Mouse (Mus musculus): ENCODE data around the gene Dnah8. TPM values are rescaled to one million over a fixed set of nuclear protein-coding genes. Genes with fewer than 3 reads are reported as not detected.
"Not testable (repeated sequence)": the region's sequence is repeated elsewhere in the genome, so short reads cannot be mapped to it uniquely, and the experiment has no call there.

Gene Dnah8
- polyA plus RNA-seq, 1 experiment from 2014 or later: 2.4 TPM

- H3K9ac ChIP-seq (ENCODE audit: low read length): no peak overlapping the region
- H3K27me3 ChIP-seq (ENCODE audit: control insufficient read depth, insufficient read depth, low read length): no peaks in the 10 kb centered on the region
- no peak overlapping the region for H3K4me3 ChIP-seq (ENCODE audit: control insufficient read depth in 1 of 2, insufficient read depth in 1 of 2, low read depth in 1 of 2, low read length in 2 of 2)
- 81% methylated on average over 3 of the region's 3 CpGs for WGBS
- no peak for ATAC-seq (ENCODE audit: insufficient number of reproducible peaks, insufficient read depth, low FRiP score, low read depth)
- no peak overlapping the region for H3K27ac ChIP-seq (replicated peaks in 1 of 2; ENCODE audit: control insufficient read depth in 1 of 2, insufficient read depth in 1 of 2, low read depth in 2 of 2, low read length in 2 of 2)
- H3K36me3 ChIP-seq (ENCODE audit: control insufficient read depth, insufficient read depth, low read length): no peaks in the 10 kb centered on the region
- no peaks in the 10 kb centered on the region for H3K9me3 ChIP-seq (ENCODE audit: control insufficient read depth, low read length)
- H3K4me1 ChIP-seq (ENCODE audit: control insufficient read depth in 2 of 2, insufficient read depth in 2 of 2, low read length in 2 of 2): no peaks in the 10 kb centered on the region
- H3K4me2 ChIP-seq (ENCODE audit: low read length): no peak overlapping the region
Observed at GRCm38 (mm10) chr17:30618136-30618891, 5.8 kb upstream of the Dnah8 start.

GRCm38 (mm10) chr17:30619153-30619552, 5.0 kb upstream of the Dnah8 start:
- WGBS: 42% methylated on average over 2 of the region's 2 CpGs
- Histone ChIP-seq H3K27me3 (ENCODE audit: control insufficient read depth, insufficient read depth, low read length) (no peaks in the 10 kb centered on the region), H3K36me3 (ENCODE audit: control insufficient read depth, insufficient read depth, low read length) (no peaks in the 10 kb centered on the region), H3K27ac (replicated peaks in 1 of 2; ENCODE audit: control insufficient read depth in 1 of 2, insufficient read depth in 1 of 2, low read depth in 2 of 2, low read length in 2 of 2) (no peak overlapping the region), H3K4me2 (ENCODE audit: low read length) (no peak overlapping the region), H3K9ac (ENCODE audit: low read length) (no peak overlapping the region), H3K4me1 (ENCODE audit: control insufficient read depth in 2 of 2, insufficient read depth in 2 of 2, low read length in 2 of 2) (no peaks in the 10 kb centered on the region), H3K4me3 (ENCODE audit: control insufficient read depth in 1 of 2, insufficient read depth in 1 of 2, low read depth in 1 of 2, low read length in 2 of 2) (no peak overlapping the region), H3K9me3 (ENCODE audit: control insufficient read depth, low read length) (no peaks in the 10 kb centered on the region)
- no peak for ATAC-seq (ENCODE audit: insufficient number of reproducible peaks, insufficient read depth, low FRiP score, low read depth)

DNA sequence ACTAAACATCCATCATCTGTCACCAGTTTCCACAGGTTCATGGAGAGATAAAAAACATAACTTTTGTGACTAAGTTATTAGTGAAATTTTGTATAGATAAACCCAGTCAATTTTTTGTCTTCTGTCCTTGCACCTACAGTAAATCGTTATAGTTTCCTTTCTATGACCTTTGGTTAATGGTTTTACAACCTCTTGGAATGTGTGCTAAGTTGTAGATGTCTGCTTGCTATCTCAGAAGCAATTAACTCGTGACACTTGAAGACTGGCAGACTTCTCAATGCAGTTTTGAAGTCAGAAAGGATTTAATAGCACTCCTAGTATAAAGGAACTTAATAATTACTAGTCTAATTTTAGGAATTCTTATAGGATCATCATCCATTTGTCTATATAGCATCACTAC, 3.6 kb upstream of the Dnah8 start:
- no peak for ATAC-seq (ENCODE audit: insufficient number of reproducible peaks, insufficient read depth, low FRiP score, low read depth)
- H3K4me1 ChIP-seq (ENCODE audit: control insufficient read depth in 2 of 2, insufficient read depth in 2 of 2, low read length in 2 of 2): no peaks in the 10 kb centered on the region
- H3K4me2 ChIP-seq (ENCODE audit: low read length): no peak overlapping the region
- no peaks in the 10 kb centered on the region for H3K9me3 ChIP-seq (ENCODE audit: control insufficient read depth, low read length)
- H3K9ac ChIP-seq (ENCODE audit: low read length): no peak overlapping the region
- no peak overlapping the region for H3K27ac ChIP-seq (replicated peaks in 1 of 2; ENCODE audit: control insufficient read depth in 1 of 2, insufficient read depth in 1 of 2, low read depth in 2 of 2, low read length in 2 of 2)
- H3K4me3 ChIP-seq (ENCODE audit: control insufficient read depth in 1 of 2, insufficient read depth in 1 of 2, low read depth in 1 of 2, low read length in 2 of 2): no peak overlapping the region
- no peaks in the 10 kb centered on the region for H3K27me3 ChIP-seq (ENCODE audit: control insufficient read depth, insufficient read depth, low read length)
- 53% methylated on average over 2 of the region's 2 CpGs for WGBS
- H3K36me3 ChIP-seq (ENCODE audit: control insufficient read depth, insufficient read depth, low read length): no peaks in the 10 kb centered on the region

DNA sequence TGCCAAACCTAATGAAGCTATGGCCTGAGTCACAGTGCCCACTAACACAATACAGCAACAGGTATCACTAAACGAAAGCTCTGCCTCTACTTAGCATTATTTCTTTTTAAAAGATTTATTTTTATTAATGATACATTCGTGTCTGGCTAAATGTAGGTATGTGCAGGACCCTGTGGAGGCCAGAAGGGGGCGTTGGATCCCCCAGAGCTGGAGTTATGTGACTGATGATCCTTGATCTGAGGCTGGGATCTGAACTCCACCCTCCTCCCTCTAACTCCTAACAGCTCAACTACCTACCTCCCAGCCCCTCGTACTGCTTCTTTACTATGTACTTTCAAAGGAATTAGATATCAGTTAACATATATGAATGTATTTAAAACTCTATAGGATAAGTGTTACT, 2.7 kb upstream of the Dnah8 start:
- no peak for ATAC-seq (ENCODE audit: insufficient number of reproducible peaks, insufficient read depth, low FRiP score, low read depth)
- Histone ChIP-seq H3K9me3 (ENCODE audit: control insufficient read depth, low read length) (no peaks in the 10 kb centered on the region), H3K4me1 (ENCODE audit: control insufficient read depth in 2 of 2, insufficient read depth in 2 of 2, low read length in 2 of 2) (no peaks in the 10 kb centered on the region), H3K4me3 (ENCODE audit: control insufficient read depth in 1 of 2, insufficient read depth in 1 of 2, low read depth in 1 of 2, low read length in 2 of 2) (no peak overlapping the region), H3K36me3 (ENCODE audit: control insufficient read depth, insufficient read depth, low read length) (no peaks in the 10 kb centered on the region), H3K27ac (replicated peaks in 1 of 2; ENCODE audit: control insufficient read depth in 1 of 2, insufficient read depth in 1 of 2, low read depth in 2 of 2, low read length in 2 of 2) (no peak overlapping the region), H3K9ac (ENCODE audit: low read length) (no peak overlapping the region), H3K4me2 (ENCODE audit: low read length) (no peak overlapping the region), H3K27me3 (ENCODE audit: control insufficient read depth, insufficient read depth, low read length) (no peaks in the 10 kb centered on the region)
- 62% methylated on average over 4 of the region's 4 CpGs for WGBS

GRCm38 (mm10) chr17:30623200-30623599, 954 bp upstream of the Dnah8 start:
- Histone ChIP-seq H3K4me2 (ENCODE audit: low read length) (no peak overlapping the region), H3K9ac (ENCODE audit: low read length) (no peak overlapping the region), H3K4me3 (ENCODE audit: control insufficient read depth in 1 of 2, insufficient read depth in 1 of 2, low read depth in 1 of 2, low read length in 2 of 2) (no peak overlapping the region), H3K4me1 (ENCODE audit: control insufficient read depth in 2 of 2, insufficient read depth in 2 of 2, low read length in 2 of 2) (no peaks in the 10 kb centered on the region), H3K36me3 (ENCODE audit: control insufficient read depth, insufficient read depth, low read length) (no peaks in the 10 kb centered on the region), H3K27me3 (ENCODE audit: control insufficient read depth, insufficient read depth, low read length) (no peaks in the 10 kb centered on the region), H3K9me3 (ENCODE audit: control insufficient read depth, low read length) (no peaks in the 10 kb centered on the region), H3K27ac (replicated peaks in 1 of 2; ENCODE audit: control insufficient read depth in 1 of 2, insufficient read depth in 1 of 2, low read depth in 2 of 2, low read length in 2 of 2) (no peak overlapping the region)
- 81% methylated on average over 3 of the region's 3 CpGs for whole genome bisulfite sequencing
- ATAC-seq (ENCODE audit: insufficient number of reproducible peaks, insufficient read depth, low FRiP score, low read depth): no peak

DNA sequence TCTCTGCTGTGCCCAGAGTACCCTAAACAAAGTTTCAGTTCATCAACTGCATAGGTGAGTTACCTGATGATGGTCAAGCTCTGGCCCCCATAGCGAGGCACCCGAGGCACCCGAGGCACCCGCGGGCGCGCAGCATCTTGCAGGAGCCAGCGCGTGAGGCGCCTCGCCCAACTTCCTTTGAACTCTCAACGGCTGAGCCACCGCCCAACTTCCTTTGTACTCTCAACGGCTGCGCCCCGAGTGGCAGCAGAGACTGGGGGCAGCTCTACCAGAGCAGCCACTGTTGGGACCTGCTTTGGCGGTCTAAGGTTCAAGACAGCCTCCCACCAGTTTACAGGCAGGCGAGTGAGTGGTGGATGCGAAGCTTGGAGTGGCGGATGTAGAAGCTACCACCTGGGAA, 2.6 kb downstream of the Dnah8 start, which contains the start of gene Glo1:
Glo1 (minus strand) TSS at position 153 of the 400 bp plus-strand sequence.
- H3K9me3 ChIP-seq (ENCODE audit: control insufficient read depth, low read length); H3K36me3 ChIP-seq (ENCODE audit: control insufficient read depth, insufficient read depth, low read length); H3K27me3 ChIP-seq (ENCODE audit: control insufficient read depth, insufficient read depth, low read length); H3K27ac ChIP-seq (replicated peaks in 1 of 2; ENCODE audit: control insufficient read depth in 1 of 2, insufficient read depth in 1 of 2, low read depth in 2 of 2, low read length in 2 of 2); H3K4me3 ChIP-seq (ENCODE audit: control insufficient read depth in 1 of 2, insufficient read depth in 1 of 2, low read depth in 1 of 2, low read length in 2 of 2); ATAC-seq (ENCODE audit: insufficient number of reproducible peaks, insufficient read depth, low FRiP score, low read depth); H3K4me1 ChIP-seq (ENCODE audit: control insufficient read depth in 2 of 2, insufficient read depth in 2 of 2, low read length in 2 of 2); H3K9ac ChIP-seq (ENCODE audit: low read length); H3K4me2 ChIP-seq (ENCODE audit: low read length): not testable (repeated sequence)
- no CpG with 5 or more reads among the region's 20 CpGs for WGBS

GRCm38 (mm10) chr17:30635367-30635766, 11.2 kb downstream of the Dnah8 start:
- ATAC-seq (ENCODE audit: insufficient number of reproducible peaks, insufficient read depth, low FRiP score, low read depth): no peak
- Histone ChIP-seq H3K9ac (ENCODE audit: low read length) (peak overlapping the region; percentile 38), H3K27ac (replicated peaks in 1 of 2; ENCODE audit: control insufficient read depth in 1 of 2, insufficient read depth in 1 of 2, low read depth in 2 of 2, low read length in 2 of 2) (no peak overlapping the region), H3K4me1 (ENCODE audit: control insufficient read depth in 2 of 2, insufficient read depth in 2 of 2, low read length in 2 of 2) (0 out of 4 replicates have a peak, but pooled peaks cover 0 to 5% of the 10 kb centered on the region in 2 experiments), H3K4me2 (ENCODE audit: low read length) (peak overlapping the region; percentile 64), H3K27me3 (ENCODE audit: control insufficient read depth, insufficient read depth, low read length) (no peaks in the 10 kb centered on the region), H3K36me3 (ENCODE audit: control insufficient read depth, insufficient read depth, low read length) (no peaks in the 10 kb centered on the region), H3K4me3 (ENCODE audit: control insufficient read depth in 1 of 2, insufficient read depth in 1 of 2, low read depth in 1 of 2, low read length in 2 of 2) (peak overlapping the region; percentile 22 to 29), H3K9me3 (ENCODE audit: control insufficient read depth, low read length) (no peaks in the 10 kb centered on the region)
- 12% methylated on average over 15 of the region's 17 CpGs for WGBS

GRCm38 (mm10) chr17:30637714-30638113, 13.6 kb downstream of the Dnah8 start:
- Histone ChIP-seq H3K9me3 (ENCODE audit: control insufficient read depth, low read length) (no peaks in the 10 kb centered on the region), H3K36me3 (ENCODE audit: control insufficient read depth, insufficient read depth, low read length) (no peaks in the 10 kb centered on the region), H3K9ac (ENCODE audit: low read length) (no peak overlapping the region), H3K27ac (replicated peaks in 1 of 2; ENCODE audit: control insufficient read depth in 1 of 2, insufficient read depth in 1 of 2, low read depth in 2 of 2, low read length in 2 of 2) (no peak overlapping the region), H3K4me1 (ENCODE audit: control insufficient read depth in 2 of 2, insufficient read depth in 2 of 2, low read length in 2 of 2) (0 out of 4 replicates have a peak, but pooled peaks cover 0 to 5% of the 10 kb centered on the region in 2 experiments), H3K4me2 (ENCODE audit: low read length) (no peak overlapping the region), H3K4me3 (ENCODE audit: control insufficient read depth in 1 of 2, insufficient read depth in 1 of 2, low read depth in 1 of 2, low read length in 2 of 2) (no peak overlapping the region), H3K27me3 (ENCODE audit: control insufficient read depth, insufficient read depth, low read length) (no peaks in the 10 kb centered on the region)
- WGBS: 57% methylated on average over 1 of the region's 1 CpGs
- ATAC-seq (ENCODE audit: insufficient number of reproducible peaks, insufficient read depth, low FRiP score, low read depth): no peak
